Mouse (Mus musculus): ENCODE data around the gene Nphp4.

GRCm38 (mm10) chr4:152454153-152454552 is 22.4 kb upstream of the Nphp4 start:
- TF ChIP-seq POLR2A (IDR thresholded peaks at IDR 0.05; ENCODE audit: extremely low read depth, insufficient read depth, low read length) = no peak
- no peak for TF ChIP-seq CTCF (IDR thresholded peaks at IDR 0.05; ENCODE audit: extremely low read depth, insufficient read depth, low read length)
